Mouse (Mus musculus) lung, embryonic 16.5 days (tissue): Measurements from ENCODE around the gene Timm23. TPM values are rescaled to one million over a fixed set of nuclear protein-coding genes. Genes with fewer than 3 reads are reported as not detected.

Experiments
- ATAC-seq: fragments of 200-750 bp; cut with Nextera tagmentation; 2 replicates; pipeline ENCODE4 v1.8.0; 2017; ENCODE audit warnings: low read depth, mild to moderate bottlenecking, moderate library complexity
- H3K27ac ChIP-seq: fragments of 300-500 bp; sonication (generic); 2 replicates; pipeline ENCODE4 v1.5.1; 2014; ENCODE audit warnings: mild to moderate bottlenecking, control low read depth, low read length
- H3K27me3 ChIP-seq: fragments of 300-500 bp; sonication (generic); 2 replicates; pipeline ENCODE4 v1.6.1; 2014; ENCODE audit warnings: low read depth, low read length, mixed read lengths; ENCODE audit not compliant: control insufficient read depth, insufficient read depth
- H3K36me3 ChIP-seq: fragments of 300-500 bp; sonication (generic); 2 replicates; pipeline ENCODE4 v1.6.1; 2014; ENCODE audit warnings: low read length; ENCODE audit not compliant: control insufficient read depth, insufficient read depth
- H3K4me1 ChIP-seq: fragments of 300-500 bp; sonication (generic); replicated peaks from 2 replicates; pipeline ENCODE4 v1.6.1; 2014; ENCODE audit warnings: low read length, mixed read lengths; ENCODE audit not compliant: control insufficient read depth, insufficient read depth
- H3K4me2 ChIP-seq: fragments of 300-500 bp; sonication (generic); 2 replicates; pipeline ENCODE4 v1.6.1; 2014; ENCODE audit warnings: low read depth, low read length, control low read depth
- H3K4me3 ChIP-seq: fragments of 300-500 bp; sonication (generic); 2 replicates; pipeline ENCODE4 v1.5.1; 2014; ENCODE audit warnings: mild to moderate bottlenecking, low read length, control low read depth
- H3K9ac ChIP-seq: fragments of 300-500 bp; sonication (generic); 2 replicates; pipeline ENCODE4 v1.6.1; 2014; ENCODE audit warnings: low read length, control low read depth
- H3K9me3 ChIP-seq: fragments of 300-500 bp; sonication (generic); 2 replicates; pipeline ENCODE4 v1.6.1; 2016; ENCODE audit warnings: low read length; ENCODE audit not compliant: control insufficient read depth
- WGBS: fragments of 180-500 bp; shearing (Covaris S2); extraction: QIAGEN DNeasy Blood & Tissue Kit; methylation state at CpG from one replicate; pipeline ENCODE4 v1.1.7; 2014; 5-methylcytosine and 5-hydroxymethylcytosine counted together
- polyA plus RNA-seq: library from polyadenylated mRNA; unstranded; fragments of >200 nt; fragmentation: Nextera tagmentation; extraction: Ambion mirVana; gene quantifications from 2 replicates; pipeline ENCODE4 v1.2.1, GENCODE M21; 2015

Timm23 gene
- polyA plus RNA-seq, 1 experiment from 2014 or later = 224 TPM

DNA sequence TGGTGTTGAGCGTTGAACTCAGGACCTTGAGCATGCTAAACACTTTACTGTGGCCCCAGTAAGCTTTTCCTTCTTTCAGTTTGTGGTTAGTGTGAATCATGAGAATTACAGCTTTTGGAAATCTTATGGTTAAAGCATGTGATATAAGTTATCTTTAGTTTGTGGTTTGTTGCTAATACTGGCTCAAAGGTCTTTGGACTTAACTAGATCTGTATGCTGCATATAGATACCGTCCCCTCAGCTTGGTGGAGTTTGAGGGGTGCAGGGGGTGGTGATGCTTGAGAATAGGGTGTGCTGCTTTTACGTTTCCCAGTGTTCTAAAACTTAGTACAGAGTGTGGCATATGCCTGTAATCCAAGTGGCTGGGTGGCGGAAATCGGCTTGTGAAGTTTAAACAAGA lies 34.4 kb downstream of the Timm23 start:
- H3K9me3 ChIP-seq = no peaks in the 10 kb centered on the region
- H3K4me1 ChIP-seq = peaks cover 24% of the 10 kb centered on the region
- ATAC-seq = no peak
- no peaks in the 10 kb centered on the region for H3K36me3 ChIP-seq
- H3K27me3 ChIP-seq = no peaks in the 10 kb centered on the region
- WGBS = 78% methylated on average over 5 of the region's 5 CpGs
- no peak overlapping the region for H3K4me2 ChIP-seq
- no peak overlapping the region for H3K9ac ChIP-seq
- no peak overlapping the region for H3K4me3 ChIP-seq
- H3K27ac ChIP-seq = no peak overlapping the region

DNA sequence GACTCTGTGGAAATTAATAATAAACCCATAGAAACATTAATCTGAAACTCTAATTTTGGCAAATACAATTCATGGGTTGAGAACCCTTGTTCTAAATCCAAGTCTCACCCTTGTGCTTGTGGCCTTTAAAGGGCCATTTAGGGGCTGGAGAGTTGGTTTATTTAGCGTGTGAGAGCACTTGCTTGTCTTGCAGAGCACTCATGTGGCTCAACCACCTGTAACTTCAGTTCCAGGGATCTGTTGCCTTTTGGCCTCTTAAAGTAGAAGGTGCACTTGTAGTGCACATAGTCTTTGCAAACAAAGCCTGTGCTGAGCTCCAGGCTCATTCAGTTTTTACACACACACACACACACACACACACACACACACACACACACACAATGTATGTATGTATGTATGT lies 34.9 kb downstream of the Timm23 start:
- 27% methylated on average over 1 of the region's 1 CpGs for WGBS
- H3K27me3 ChIP-seq = no peaks in the 10 kb centered on the region
- ATAC-seq = peak; percentile 42
- no peak overlapping the region for H3K4me2 ChIP-seq
- no peaks in the 10 kb centered on the region for H3K36me3 ChIP-seq
- no peak overlapping the region for H3K27ac ChIP-seq
- peaks cover 24% of the 10 kb centered on the region for H3K4me1 ChIP-seq
- H3K9me3 ChIP-seq = no peaks in the 10 kb centered on the region
- no peak overlapping the region for H3K4me3 ChIP-seq
- no peak overlapping the region for H3K9ac ChIP-seq

DNA sequence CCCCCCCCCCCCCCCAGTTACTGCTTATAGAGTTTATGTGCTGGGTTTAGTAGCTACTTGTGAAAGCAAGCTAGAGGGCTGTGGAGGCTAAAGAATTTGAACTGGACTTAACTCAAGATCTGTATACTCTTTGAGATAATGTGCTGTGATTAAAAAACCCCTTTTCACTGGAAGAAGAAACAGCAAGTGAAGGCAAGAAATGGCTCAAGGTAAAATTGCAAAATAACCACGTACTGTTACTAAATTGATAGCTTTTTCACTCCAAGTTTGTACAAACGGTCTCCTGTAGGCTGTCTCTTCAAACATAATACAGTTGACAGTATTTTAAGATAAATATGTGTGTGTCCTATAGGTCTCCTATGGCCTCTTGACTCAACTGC lies 35.6 kb downstream of the Timm23 start:
- Histone ChIP-seq H3K4me1 (peaks cover 26% of the 10 kb centered on the region), H3K9me3 (no peaks in the 10 kb centered on the region), H3K36me3 (no peaks in the 10 kb centered on the region), H3K4me3 (peak overlapping the region; percentile 54), H3K4me2 (peak overlapping the region; percentile 92), H3K9ac (no peak overlapping the region), H3K27me3 (no peaks in the 10 kb centered on the region), H3K27ac (no peak overlapping the region)
- WGBS = 48% methylated on average over 2 of the region's 2 CpGs
- no peak for ATAC-seq

DNA sequence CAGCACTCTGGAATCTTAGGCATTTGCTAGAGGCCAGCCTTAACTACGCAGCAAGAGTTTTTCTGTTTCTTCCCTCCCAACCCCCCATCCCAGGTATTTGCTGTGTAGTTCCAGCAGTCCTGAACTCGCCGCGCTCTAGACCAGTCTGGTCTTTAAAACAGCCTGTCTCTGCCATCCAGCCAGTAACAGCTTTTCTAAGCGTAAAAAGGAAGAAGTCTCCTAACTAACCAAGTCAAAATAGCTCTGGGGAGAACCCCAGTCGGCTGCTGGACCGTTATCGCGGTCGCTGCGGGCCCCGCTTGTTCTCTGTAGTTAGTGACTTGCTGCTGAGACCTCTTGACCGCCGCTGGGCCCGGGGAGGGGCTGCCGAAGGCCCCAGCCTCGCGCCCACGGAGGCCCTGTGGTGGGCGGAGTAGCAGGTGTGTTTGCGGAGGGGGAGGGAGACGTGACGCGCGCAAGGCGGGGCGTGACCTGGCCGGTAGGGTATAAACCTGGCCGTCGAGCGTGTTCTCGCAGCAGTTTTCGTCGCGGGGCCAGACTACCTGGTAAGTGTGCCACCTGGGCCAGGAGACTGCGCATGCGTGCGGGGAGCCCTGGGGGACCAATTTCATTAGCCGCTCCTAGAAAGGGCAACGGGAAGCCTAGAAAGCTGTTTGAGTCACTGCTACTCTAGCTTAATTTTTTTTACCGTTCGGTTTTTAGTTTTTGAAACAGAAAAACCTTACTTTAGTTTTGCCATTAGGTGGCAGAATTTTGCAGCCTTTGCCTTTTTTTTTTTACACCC lies 36.2 kb downstream of the Timm23 start:
- under 1% methylated on average over 42 of the region's 42 CpGs for WGBS

DNA sequence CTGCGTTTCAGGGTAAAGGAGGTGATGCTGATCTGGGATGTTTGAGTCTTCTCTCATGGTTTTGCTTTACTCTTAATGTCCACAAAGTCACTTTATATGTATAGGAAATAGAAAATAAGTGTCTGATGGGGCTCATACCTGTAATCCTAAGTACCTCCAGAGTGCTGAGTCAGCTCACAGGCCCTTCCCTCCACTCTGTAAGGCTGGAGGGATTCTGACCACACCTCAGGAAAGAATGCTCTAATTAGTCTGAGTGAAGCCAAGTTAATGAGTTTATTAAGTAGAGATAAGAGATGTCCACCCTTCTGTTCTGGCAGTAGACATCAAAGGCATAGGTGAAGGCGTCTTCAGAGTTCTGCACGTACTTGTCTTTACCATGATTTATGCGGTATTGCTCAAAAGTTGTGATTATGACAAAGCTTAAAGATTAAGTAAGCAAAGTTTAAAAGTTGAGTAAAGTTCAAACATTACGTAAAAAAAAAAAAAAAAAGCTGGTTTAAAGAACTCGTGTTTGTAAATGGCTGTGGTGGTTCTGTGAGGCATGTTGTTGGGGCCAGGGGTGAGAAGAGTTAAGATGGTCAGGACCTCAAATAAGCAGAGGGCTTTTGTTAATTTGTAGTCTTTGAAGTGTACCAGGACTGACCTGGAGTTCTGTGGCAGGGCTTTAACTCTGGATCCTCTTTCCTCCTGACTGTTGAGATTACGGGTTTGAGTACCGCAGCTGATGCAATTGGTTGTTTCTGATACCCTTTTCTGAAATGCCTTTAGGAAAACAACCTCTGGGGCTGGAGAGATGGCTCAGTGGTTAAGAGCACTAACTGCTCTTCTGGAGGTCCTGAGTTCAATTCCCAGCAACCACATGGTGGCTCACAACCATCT lies 37.3 kb downstream of the Timm23 start:
- Histone ChIP-seq H3K9ac (no peak overlapping the region), H3K9me3 (no peaks in the 10 kb centered on the region), H3K27ac (no peak overlapping the region), H3K27me3 (no peaks in the 10 kb centered on the region), H3K4me2 (peak overlapping the region; percentile 92; the same call in 1 of the 2 replicates), H3K4me3 (no peak overlapping the region), H3K4me1 (peaks cover 33% of the 10 kb centered on the region), H3K36me3 (no peaks in the 10 kb centered on the region)
- no peak for ATAC-seq
- WGBS = 64% methylated on average over 8 of the region's 8 CpGs

More for the DNA sequence above, 36.2 kb downstream of the Timm23 start:
- H3K36me3 ChIP-seq = no peaks in the 10 kb centered on the region
- H3K4me1 ChIP-seq = peaks cover 32% of the 10 kb centered on the region
- H3K9me3 ChIP-seq = no peaks in the 10 kb centered on the region
- peak overlapping the region; percentile 64 for H3K9ac ChIP-seq
- H3K27me3 ChIP-seq = no peaks in the 10 kb centered on the region
- ATAC-seq = peak; percentile 85
- peak overlapping the region; percentile 54 for H3K4me3 ChIP-seq
- peak overlapping the region; percentile 92 for H3K4me2 ChIP-seq
- H3K27ac ChIP-seq = peak overlapping the region; percentile 48; the same call in 1 of the 2 replicates

DNA sequence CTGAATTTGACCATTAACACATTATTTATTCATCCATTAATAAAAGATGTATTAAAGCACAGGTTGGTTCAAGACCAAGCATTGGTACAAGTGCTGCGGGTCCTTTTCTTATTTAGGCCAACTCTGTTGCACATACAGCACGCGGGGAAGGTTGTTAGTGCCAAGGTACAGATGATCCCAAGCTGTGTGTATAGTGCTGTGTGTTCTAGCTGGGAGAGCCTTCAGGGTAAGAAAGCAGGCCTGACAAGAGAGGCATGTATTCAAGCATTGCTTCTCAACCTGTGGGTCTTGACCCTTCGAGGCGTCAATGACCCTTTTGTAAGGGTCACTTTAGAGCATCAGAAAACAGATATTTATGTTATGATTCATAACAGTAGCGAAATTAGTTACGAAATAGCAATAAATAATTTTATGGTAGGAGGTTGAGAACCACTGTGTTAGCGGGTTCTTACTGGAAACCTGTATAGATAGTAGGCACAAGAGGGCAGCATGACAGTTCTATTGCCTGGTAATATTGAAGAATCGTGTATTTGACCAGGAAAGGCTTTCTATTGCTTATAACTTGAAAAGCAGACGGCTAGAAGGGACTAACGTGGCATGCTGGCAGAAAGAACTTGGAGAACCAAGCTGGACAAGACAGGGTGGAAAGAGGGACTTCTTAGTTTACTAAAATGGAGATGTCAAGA lies 38.4 kb downstream of the Timm23 start:
- no peak for ATAC-seq
- Histone ChIP-seq H3K9me3 (no peaks in the 10 kb centered on the region), H3K9ac (no peak overlapping the region), H3K4me3 (no peak overlapping the region), H3K27ac (no peak overlapping the region), H3K27me3 (no peaks in the 10 kb centered on the region), H3K4me1 (peaks cover 33% of the 10 kb centered on the region), H3K36me3 (no peaks in the 10 kb centered on the region), H3K4me2 (no peak overlapping the region)
- whole genome bisulfite sequencing = 88% methylated on average over 11 of the region's 11 CpGs

DNA sequence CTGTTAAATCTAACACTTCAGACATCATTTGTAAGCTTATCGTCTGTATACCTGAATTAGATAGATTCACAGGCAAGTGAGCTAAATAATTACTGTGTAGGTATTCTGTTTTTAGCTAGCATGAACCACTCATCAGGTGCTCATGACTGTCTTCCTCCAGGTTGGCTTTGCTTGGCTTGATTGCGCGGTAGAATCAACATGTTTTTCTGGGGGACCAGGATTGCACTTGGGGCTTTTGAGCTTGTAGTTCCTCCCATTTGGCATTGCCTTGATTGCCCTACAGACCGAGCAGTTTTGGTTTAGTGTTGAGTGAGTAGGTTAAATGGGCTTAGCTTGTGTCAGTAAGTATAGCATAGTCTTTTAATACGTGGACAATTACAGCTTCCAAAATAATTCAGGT lies 39.5 kb downstream of the Timm23 start:
- WGBS = 90% methylated on average over 5 of the region's 5 CpGs
- Histone ChIP-seq H3K4me1 (peaks cover 26% of the 10 kb centered on the region), H3K9ac (no peak overlapping the region), H3K4me3 (no peak overlapping the region), H3K27me3 (no peaks in the 10 kb centered on the region), H3K4me2 (no peak overlapping the region), H3K27ac (no peak overlapping the region), H3K36me3 (no peaks in the 10 kb centered on the region), H3K9me3 (no peaks in the 10 kb centered on the region)
- no peak for ATAC-seq

DNA sequence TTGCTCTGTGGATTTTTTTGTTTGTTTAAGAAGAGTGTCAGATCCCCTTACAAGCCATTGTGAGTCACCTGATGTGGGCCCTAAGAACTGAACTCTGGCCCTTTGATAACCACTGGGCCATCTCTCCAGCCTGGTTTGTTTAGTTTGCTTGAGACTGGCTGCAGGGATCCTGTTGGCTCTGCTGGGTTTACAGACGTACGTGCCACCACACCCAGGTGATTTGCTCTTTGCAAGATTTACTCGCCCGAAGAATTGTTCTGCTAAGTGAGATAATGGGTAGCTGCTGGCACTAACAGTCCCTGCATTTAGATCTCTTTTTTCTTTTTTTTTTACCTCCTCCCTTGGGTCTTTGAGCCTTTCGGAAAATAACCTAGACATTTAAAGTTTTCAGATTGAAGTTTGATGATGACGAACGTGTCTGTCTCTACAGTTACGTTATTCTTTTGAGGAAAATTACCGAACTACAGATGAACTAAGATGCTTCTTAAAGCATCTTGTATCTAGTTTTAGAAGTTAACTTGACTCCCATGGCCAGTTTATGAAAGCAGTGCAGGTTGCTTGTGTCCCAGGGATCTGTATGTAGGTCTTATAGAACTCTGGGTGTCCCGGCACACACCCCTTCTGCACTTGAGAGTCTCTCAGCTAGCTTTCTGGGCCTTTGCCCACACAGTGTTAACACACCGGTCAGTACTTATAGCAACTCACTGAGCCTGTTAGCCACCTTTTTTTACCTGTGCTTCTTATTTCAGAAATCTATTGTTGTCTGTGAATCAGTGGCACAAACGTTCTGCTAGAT lies 40.4 kb downstream of the Timm23 start:
- H3K4me3 ChIP-seq = peak overlapping the region; percentile 71; the same call in 1 of the 2 replicates
- no peak for ATAC-seq
- WGBS = 75% methylated on average over 12 of the region's 12 CpGs
- H3K9me3 ChIP-seq = no peaks in the 10 kb centered on the region
- no peaks in the 10 kb centered on the region for H3K27me3 ChIP-seq
- peaks cover 22% of the 10 kb centered on the region for H3K4me1 ChIP-seq
- peak overlapping the region; percentile 83 for H3K9ac ChIP-seq
- no peak overlapping the region for H3K27ac ChIP-seq
- no peaks in the 10 kb centered on the region for H3K36me3 ChIP-seq
- H3K4me2 ChIP-seq = peak overlapping the region; percentile 69
